Mouse (Mus musculus) embryonic stem cell, embryonic (primary cell): ENCODE measurements around the gene Cdkn1a.

Source experiments
- CTCF ChIA-PET, 4 experiments: fragments of 300-600 bp in 2 of 4; fragments of 350-600 bp in 2 of 4; sonication (Branson Sonifier 250); formaldehyde crosslinking; loops; one replicate each; lab custom pipeline; 2022; ENCODE audit warnings: inconsistent platforms in 2 of 4; lab: Charles Lee
- POLR2A ChIA-PET, 4 experiments: fragments of 300-600 bp in 2 of 4; fragments of 350-600 bp in 2 of 4; sonication (Branson Sonifier 250); formaldehyde crosslinking; loops; one replicate each; lab custom pipeline; 2022; ENCODE audit warnings: antibody characterized with exemption in 4 of 4, inconsistent platforms in 1 of 4; lab: Charles Lee

The Cdkn1a gene

DNA sequence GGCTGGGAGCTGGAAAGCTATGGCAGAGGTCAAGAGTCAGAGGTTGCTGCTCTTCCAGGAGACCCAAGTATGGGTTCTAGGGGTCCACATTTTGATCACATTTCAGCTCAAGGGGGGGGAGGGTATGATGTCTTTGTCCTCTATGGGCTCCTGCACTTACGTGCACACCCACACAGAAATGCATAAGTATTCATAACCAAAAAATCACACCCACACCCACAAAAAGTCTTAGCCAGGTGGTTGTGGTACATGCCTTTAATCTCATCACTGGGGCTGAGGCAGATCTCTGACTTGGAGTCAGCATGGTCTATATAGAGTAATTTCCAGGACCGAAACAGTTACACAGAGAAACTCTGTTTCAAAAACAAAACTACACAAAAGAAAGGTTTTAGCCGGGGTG, 24.8 kb upstream of the Cdkn1a start:
- POLR2A ChIA-PET = interaction anchor here (0.5 to 40.2 kb wide), 31 partner anchors 8 to 486 kb away, joined by 3 to 2765 read pairs (median 6); partner anchors contain the start of genes Cdkn1a (in 4 of the 4), Srsf3 (in 2 of the 4), Stk38 (in 2 of the 4) and Ppil1 (in 1 of the 4)
- CTCF ChIA-PET = interaction anchor here in 3 of 4 experiments (0.6 to 1.6 kb wide), 9 partner anchors 8 to 182 kb away, joined by 3 to 5 read pairs (median 4); no protein-coding TSS in a partner anchor

DNA sequence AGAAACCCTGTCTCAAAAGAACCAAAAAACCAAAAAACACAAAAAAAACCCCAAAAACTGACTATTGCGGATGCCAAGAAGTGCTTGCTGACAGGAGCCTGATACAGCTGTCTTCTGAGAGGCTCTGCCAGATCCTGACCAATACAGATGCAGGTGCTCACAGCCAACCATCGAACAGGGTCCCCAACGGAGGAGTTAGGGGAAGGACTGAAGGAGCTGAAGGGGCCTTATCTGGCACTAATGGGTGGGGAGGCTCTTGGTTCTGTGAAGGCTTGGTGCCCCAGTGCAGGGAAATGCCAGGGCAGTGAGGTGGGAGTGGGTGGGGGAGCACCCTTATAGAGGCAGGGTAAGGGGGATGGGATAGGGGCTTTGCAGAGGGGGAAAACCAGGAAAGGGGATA, 23.4 kb upstream of the Cdkn1a start:
- ChIA-PET CTCF (interaction anchor here in 3 of 4 experiments (0.6 to 2.2 kb wide), 6 partner anchors 11 to 534 kb away, joined by 3 to 11 read pairs (median 4); no protein-coding TSS in a partner anchor), POLR2A (interaction anchor here (0.7 to 40.2 kb wide), 28 partner anchors 10 to 383 kb away, joined by 3 to 2765 read pairs (median 8); partner anchors contain the start of genes Cdkn1a (in 3 of the 4), Srsf3 (in 2 of the 4) and Stk38 (in 1 of the 4))

DNA sequence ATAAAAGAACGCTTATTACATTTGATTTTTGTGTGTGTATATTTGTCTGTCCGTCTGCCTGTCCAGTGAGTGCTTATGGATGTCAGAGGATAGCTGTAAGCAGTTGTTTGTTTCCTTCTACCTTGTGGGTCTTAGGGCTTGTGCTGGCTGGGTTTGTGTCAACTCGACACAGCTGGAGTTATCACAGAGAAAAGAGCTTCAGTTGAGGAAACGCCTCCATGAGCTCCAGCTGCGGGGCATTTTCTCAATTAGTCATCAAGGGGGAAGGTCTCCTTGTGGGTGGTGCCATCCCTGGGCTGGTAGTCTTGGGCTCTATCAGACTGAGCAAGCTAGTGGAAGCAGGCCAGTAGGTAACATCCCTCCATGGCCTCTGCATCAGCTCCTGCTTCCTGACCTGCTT, 22.9 kb upstream of the Cdkn1a start:
- ChIA-PET CTCF (interaction anchor here (0.6 to 2.2 kb wide), 10 partner anchors 11 to 405 kb away, joined by 3 to 11 read pairs (median 5); partner anchors contain the start of gene Srsf3 (in 1 of the 4)), POLR2A (interaction anchor here (0.8 to 40.2 kb wide), 27 partner anchors 10 to 383 kb away, joined by 3 to 2765 read pairs (median 10); partner anchors contain the start of genes Cdkn1a (in 3 of the 4), Srsf3 (in 1 of the 4) and Stk38 (in 1 of the 4))

DNA sequence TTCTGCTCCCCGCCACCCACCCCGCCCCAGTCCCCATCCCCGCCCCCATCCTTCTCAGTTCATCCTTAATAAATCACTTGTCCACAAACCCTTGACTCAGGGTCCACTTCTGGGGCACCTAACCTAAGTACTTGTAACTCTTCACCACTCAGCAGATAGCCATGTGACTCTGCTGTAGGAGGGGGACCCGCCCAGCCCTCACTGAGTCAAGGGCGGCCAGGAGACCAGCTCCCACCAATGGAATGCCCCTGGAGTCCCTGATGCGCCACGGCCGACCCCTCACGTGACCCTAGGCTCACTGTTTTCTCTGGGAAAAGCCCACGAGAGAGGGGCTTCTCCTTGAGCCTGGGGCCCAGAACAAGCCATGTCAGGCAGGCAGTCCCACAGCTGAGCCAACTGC, 21.7 kb upstream of the Cdkn1a start:
- ChIA-PET POLR2A (interaction anchor here (0.5 to 40.2 kb wide), 45 partner anchors 10 to 830 kb away, joined by 3 to 2765 read pairs (median 6); partner anchors contain the start of genes Cdkn1a (in 3 of the 4), Srsf3 (in 3 of the 4), Stk38 (in 2 of the 4) and BC004004 (in 1 of the 4)), CTCF (interaction anchor here (0.6 to 2.2 kb wide), 15 partner anchors 11 to 119 kb away, joined by 3 to 11 read pairs (median 4); partner anchors contain the start of gene Cdkn1a (in 1 of the 4))

DNA sequence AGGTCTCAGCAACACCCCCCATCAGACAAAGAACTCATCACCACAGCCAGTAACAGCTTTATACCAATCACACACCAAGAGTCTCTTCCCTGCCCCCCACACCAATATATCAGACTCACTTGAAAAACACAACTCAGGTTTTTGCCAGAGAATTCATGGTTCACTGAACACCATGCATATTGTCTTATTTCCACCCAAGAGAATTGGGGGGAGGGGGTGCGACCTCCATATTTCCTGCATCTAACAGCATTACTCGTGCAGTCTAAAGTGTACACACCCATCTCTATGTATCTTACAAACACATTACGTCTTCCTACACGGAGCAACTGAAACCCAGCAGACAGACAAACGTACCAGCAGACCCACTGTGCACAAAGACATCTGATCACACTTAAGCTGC, 19.0 kb upstream of the Cdkn1a start:
- POLR2A ChIA-PET = interaction anchor here in 3 of 4 experiments (0.5 to 40.2 kb wide), 12 partner anchors 8 to 116 kb away, joined by 3 to 2765 read pairs (median 80); partner anchors contain the start of genes Cdkn1a (in 3 of the 3) and Srsf3 (in 1 of the 3)
- CTCF ChIA-PET = no interaction called here

DNA sequence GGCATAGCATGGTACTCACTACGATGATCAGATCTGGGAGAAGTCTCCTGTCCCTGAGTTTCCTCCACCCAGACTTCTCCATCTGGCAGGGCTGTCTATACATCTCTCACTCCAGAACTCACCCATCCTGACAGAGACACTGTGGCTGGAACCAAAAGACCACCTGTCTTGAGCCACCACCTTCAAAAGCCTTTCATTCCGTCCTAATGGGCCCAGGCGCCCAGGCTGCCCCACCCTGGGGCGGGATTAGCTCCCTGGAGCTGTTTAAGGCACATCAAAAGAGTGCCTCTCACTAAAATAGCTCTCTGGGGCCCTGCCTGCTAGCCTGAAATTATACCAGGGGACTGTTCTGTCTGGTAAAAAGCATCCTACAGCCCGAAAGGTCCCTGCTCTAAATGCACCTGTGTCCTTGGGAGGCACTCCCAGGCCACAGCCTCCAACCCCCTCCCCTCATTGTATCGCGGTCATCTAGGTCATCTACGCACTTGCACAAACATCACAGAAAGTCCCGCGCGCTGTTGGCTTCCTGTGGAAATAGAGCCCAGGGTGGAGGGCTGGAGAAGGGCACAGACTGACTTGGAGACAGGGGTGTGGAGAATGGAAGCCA, 18.0 kb upstream of the Cdkn1a start:
- ChIA-PET CTCF (interaction anchor here (0.5 to 1.4 kb wide), 9 partner anchors 16 to 818 kb away, joined by 3 to 5 read pairs (median 3); no protein-coding TSS in a partner anchor), POLR2A (interaction anchor here in 3 of 4 experiments (0.7 to 40.2 kb wide), 20 partner anchors 9 to 417 kb away, joined by 3 to 2765 read pairs (median 8); partner anchors contain the start of genes Cdkn1a (in 3 of the 3), Srsf3 (in 2 of the 3) and Pim1 (in 1 of the 3))

DNA sequence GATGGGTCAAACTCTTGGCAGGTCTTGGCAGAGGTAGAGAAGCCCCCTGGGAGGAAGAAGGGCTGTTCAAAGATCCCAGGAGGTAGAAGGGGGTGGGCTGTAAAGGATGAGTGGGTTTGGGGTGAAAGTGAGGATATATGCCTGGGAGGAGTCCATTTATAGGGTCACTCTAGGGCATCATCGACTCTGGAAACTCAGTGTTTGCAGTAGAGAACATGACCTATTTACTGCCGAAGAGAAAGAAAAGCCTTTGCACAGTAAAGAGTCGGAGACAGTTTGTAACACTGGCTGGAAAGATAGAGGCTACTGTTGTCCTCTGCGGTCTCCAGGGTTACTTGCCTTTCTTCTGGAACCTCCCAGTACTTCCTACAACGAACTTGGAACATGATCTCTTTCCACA, 17.5 kb upstream of the Cdkn1a start:
- ChIA-PET POLR2A (interaction anchor here (0.7 to 40.2 kb wide), 30 partner anchors 8 to 417 kb away, joined by 3 to 2765 read pairs (median 6); partner anchors contain the start of genes Cdkn1a (in 3 of the 4), Srsf3 (in 2 of the 4) and Pim1 (in 1 of the 4)), CTCF (interaction anchor here (0.5 to 1.4 kb wide), 12 partner anchors 17 to 819 kb away, joined by 3 to 6 read pairs (median 3); no protein-coding TSS in a partner anchor)

DNA sequence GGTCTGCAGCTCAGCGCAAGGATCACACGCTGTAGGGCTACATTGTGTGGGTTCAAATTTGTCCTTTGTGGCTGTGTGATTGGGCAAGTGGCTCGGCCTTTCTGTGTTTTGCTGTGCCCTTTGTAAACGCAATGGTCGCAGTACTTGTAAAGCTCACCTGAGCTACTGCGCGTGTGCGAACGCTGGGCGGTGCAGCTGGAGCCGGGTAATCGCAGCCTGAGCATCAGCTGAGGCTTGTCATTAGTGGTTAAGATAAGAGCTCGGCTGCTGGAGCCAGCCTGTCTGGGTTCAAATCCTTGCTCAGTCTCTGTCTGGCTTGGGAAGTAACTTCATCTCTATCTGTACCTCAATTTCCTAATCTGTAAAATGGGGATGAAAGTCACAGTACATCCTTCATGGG, 16.7 kb upstream of the Cdkn1a start:
- CTCF ChIA-PET = interaction anchor here in 3 of 4 experiments (0.5 to 1.1 kb wide), 13 partner anchors 9 to 407 kb away, joined by 3 to 8 read pairs (median 4); partner anchors contain the start of gene Cdkn1a (in 1 of the 3)
- POLR2A ChIA-PET = interaction anchor here (0.6 to 40.2 kb wide), 35 partner anchors 7 to 928 kb away, joined by 3 to 2765 read pairs (median 4); partner anchors contain the start of genes Cdkn1a (in 3 of the 4) and Srsf3 (in 3 of the 4)

DNA sequence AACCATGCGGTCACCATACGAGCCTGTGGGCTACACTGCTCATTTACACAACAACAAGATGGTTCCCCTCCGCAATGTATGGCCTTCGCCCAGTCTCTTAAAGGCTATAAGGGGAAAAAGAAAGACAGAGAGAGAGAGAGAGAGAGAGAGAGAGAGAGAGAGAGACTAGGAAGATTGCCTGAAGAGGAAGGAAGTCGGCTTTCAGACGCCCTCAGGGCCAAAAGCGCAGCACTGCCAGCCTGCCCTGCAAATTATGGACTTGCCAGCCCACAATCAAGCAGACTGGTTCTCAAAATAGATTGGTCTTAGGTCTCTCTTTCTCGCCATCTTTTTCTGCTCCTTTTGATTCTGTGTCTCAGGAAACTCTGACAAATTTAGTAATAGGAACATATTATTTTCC, 14.5 kb upstream of the Cdkn1a start:
- ChIA-PET POLR2A (interaction anchor here in 3 of 4 experiments (0.7 to 40.2 kb wide), 10 partner anchors 7 to 180 kb away, joined by 3 to 2765 read pairs (median 224); partner anchors contain the start of genes Cdkn1a (in 2 of the 3) and Srsf3 (in 2 of the 3)), CTCF (no interaction called here)

DNA sequence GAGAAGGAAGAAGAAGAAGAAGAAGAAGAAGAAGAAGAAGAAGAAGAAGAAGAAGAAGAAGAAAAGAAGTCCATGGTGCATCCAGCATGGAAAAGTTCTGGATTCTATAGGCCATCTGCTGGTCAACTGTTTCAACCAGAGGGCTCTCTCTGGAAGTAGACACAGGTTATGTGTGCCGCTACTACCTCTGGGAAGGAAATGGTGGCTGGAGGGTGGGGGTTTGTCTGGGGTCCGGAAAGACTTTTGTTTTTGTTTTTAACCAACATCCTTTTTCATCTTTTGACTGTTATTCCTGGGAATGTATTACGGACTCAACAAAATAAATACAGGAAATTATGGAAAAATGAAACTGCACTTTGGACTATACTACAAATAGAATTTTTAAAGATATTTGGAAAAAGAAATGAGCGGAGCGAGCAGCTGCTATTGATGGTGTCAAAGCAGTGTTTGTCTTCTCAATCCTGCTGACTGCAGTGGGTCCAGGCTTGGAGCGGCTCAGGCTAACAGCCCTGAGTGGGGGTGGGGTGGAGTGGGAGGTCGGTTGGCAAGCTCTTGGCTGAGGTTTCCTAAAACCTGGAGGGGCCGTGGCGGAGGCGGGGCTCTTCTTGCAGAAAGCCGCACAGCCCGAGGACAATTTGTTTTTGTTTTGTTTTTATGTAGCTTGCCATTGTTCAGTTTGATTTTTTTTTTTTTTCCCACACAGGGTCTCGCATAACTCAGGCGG, 12.8 kb upstream of the Cdkn1a start:
- CTCF ChIA-PET = interaction anchor here (0.6 to 3.1 kb wide), 11 partner anchors 8 to 752 kb away, joined by 3 to 9 read pairs (median 4); no protein-coding TSS in a partner anchor
- POLR2A ChIA-PET = interaction anchor here (0.6 to 37.5 kb wide), 82 partner anchors 8 to 1314 kb away, joined by 3 to 2765 read pairs (median 4); partner anchors contain the start of genes Cdkn1a (in 4 of the 4), Srsf3 (in 4 of the 4), Stk38 (in 3 of the 4) and Kctd20 (in 2 of the 4)

DNA sequence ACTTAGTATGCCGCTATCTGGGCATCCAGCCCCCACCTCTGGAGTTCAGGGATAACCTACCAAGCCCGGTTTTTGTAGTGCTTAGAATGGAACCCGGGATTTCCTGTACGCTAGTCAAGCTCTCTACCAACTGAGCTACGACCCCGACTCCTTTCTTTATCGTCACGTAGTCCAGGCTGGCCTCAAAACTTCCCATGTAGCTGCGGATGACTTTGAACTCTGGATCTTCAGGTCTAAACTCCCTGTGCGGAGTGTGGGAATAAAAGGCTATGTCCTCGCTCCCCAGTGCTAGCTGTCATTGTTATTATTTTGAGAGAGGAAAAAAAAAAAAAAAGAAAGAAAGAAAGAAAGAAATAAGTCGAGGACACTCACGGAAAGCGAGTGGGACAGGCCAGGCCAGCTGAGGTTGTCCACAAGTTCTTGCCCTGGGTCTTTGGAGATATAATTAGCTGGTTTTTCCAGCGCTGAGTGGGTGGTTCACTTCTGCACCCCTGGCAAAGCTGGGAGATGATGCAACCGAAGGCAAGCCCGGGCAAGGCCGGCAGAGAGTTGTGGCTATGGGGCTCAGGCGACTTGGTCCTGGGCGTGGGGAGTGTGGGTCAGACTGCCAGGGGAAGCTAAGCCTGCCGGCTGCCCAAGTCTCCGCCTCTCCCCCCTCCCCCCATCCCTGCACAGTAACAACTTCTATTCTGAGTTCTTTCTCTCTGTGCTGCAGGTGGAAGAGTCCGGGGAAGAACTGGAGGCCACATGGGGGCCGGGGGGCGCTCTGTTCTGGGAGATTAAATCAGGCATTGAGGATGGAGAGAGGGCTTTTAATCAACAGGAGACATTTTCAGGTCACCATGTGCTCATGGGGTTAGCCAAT, 12.0 kb upstream of the Cdkn1a start:
- ChIA-PET CTCF (interaction anchor here (0.6 to 3.1 kb wide), 14 partner anchors 13 to 1401 kb away, joined by 3 to 9 read pairs (median 4); no protein-coding TSS in a partner anchor), POLR2A (interaction anchor here (0.6 to 37.5 kb wide), 95 partner anchors 9 to 1314 kb away, joined by 3 to 2765 read pairs (median 4); partner anchors contain the start of genes Cdkn1a (in 4 of the 4), Srsf3 (in 4 of the 4), Stk38 (in 3 of the 4) and Kctd20 (in 2 of the 4))

DNA sequence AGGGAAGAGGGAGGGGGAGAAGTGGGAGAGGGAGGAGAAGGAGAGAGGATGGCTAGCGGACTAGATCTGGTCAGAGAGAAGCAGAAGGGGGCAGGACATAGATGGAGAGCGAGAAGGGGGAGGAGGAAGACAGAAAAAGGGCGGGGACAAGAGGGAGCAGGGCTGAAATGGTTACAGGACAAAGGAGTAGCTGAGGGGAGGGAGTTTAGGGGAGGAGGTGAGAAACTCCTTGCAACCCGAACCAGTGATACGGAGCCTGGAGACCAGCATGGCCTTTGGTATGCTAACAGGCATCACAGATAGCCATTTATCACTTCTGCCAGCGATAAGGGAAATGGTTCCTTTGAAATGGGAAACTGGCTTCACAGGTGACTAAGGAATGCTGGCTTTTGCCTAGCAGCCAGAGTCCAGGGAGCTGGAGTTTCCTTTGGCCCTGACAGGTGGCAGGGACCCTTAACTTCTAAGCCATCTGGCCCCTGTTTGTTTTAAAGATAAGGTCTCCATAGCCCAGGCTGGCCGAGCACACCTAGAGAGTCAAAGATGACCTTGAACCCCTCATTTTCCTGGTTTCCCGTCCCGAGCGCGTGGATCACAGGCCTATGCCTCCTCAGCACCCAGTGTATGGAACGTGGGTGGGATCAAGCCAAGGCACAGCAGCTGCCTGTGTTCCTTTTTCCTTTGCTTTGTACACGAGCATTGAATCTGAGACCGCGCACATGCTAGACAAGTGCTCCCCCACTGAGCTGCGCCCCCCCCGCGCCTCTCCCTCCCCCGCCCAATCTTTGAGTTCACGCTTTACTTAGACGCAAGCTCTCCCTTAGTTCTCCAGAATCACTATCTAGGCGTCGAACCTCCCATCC, 9.8 kb upstream of the Cdkn1a start:
- CTCF ChIA-PET = interaction anchor here in 3 of 4 experiments (0.5 to 3.1 kb wide), 16 partner anchors 12 to 459 kb away, joined by 3 to 13 read pairs (median 4); no protein-coding TSS in a partner anchor
- POLR2A ChIA-PET = interaction anchor here (0.6 to 37.5 kb wide), 65 partner anchors 7 to 395 kb away, joined by 3 to 2765 read pairs (median 5); partner anchors contain the start of genes Cdkn1a (in 4 of the 4), Srsf3 (in 2 of the 4) and Stk38 (in 2 of the 4)

DNA sequence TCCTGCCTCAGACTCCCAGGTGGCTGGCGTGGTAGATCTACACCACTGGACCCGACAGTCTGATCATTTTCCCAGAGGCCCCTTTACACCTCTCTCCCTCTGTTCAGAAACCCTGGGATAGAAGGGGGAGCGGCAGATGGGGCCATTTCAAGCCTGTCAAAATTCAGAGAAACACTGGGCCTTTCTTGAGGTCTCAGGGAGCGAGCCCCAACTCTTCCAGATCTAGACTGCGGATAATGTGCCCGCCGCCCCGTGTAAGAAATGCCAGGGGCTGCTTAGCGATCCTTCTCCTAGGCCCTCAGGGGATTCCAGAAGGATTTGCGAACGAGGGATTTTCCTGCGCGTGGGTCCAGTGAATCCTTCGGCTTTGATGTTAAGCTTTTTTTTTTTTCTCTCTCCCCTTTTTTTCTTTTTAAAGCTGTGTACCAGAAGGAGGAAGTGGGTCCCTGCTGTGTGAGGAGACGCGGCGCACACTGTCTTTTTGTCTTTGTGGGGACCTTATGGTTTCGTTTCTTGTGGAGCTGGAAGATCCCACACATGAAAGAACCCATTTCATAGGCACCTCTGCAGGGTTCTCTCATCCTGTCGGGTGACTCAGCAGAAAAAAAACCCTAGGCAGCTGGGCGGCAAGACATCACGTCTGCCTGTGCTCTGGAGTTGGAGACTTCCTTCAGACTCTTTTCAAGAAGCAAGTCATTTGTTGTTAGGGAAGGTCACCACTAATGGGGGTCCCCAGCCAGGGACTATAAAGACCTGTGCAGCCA, 9.0 kb upstream of the Cdkn1a start:
- POLR2A ChIA-PET = interaction anchor here (0.5 to 37.5 kb wide), 52 partner anchors 8 to 355 kb away, joined by 3 to 2765 read pairs (median 6); partner anchors contain the start of genes Cdkn1a (in 4 of the 4), Srsf3 (in 2 of the 4), Stk38 (in 2 of the 4) and Mtch1 (in 1 of the 4)

DNA sequence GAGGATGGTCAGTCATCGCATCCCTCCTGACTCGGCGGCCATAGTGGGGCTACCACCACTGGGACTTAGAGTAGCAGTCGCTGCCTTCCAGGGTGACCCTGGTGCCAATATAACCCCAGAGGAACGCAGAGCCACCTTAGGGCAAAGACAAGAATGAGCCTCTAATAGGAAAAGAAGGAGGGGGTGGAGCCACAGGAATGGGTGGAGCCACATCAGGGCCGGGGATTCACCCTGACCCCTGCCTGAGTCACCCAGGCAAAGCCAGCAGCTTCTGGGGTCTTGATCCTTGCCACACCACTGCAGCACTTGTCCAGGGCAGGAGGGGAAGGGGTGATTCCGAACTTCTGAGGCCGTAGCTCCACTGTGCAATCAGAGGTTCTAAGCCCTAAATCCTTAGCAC, 7.2 kb upstream of the Cdkn1a start:
- ChIA-PET POLR2A (interaction anchor here (0.6 to 37.5 kb wide), 18 partner anchors 7 to 368 kb away, joined by 3 to 2765 read pairs (median 15); partner anchors contain the start of genes Cdkn1a (in 4 of the 4), Stk38 (in 2 of the 4) and Srsf3 (in 1 of the 4)), CTCF (interaction anchor here in 2 of 4 experiments (1.0 to 2.0 kb wide), 4 partner anchors 10 to 147 kb away, joined by 3 to 5 read pairs (median 4); no protein-coding TSS in a partner anchor)

More for the DNA sequence above, 9.0 kb upstream of the Cdkn1a start:
- CTCF ChIA-PET = interaction anchor here in 3 of 4 experiments (0.7 to 2.4 kb wide), 8 partner anchors 14 to 440 kb away, joined by 3 to 13 read pairs (median 4); no protein-coding TSS in a partner anchor
